In the genomic region with DNA sequence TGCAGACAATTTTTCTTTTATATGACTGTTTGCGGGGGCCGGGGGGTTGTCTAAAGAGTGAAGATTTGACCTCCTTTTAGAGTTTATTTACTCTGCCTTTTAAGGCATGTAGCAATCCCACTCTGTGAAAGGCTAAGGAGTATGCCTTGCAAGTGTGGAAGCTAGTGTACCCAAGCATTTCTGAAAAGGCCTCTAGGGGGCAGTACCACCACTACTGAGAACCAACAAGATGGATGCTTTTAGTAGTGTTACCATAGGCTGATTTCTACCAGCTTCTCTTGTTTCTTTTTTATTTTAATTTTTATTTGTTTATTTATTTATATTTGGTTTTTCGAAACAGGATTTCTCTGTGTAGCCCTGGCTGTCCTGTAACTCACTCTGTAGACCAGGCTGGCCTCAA, we compare ENCODE assay signal across 8 mouse cellular contexts.
DNase-seq lines count a peak whose midpoint lies in the region; ATAC-seq and TF ChIP-seq lines count a peak whose summit lies in the region.

No protein-coding gene starts in this region.

- H3K9me3 ChIP-seq in intestine, postnatal 0 days (ENCODE audit: control insufficient read depth) = no peaks in the 10 kb centered on the region
- no peaks in the 10 kb centered on the region for H3K9me3 ChIP-seq in intestine, embryonic 16.5 days (ENCODE audit: control insufficient read depth, low read length)
- no peaks in the 10 kb centered on the region for H3K9me3 ChIP-seq in lung, embryonic 14.5 days (ENCODE audit: low read depth, low read length)

- H3K4me2 ChIP-seq in intestine, postnatal 0 days (replicated peaks; ENCODE audit: low read depth) = no peak overlapping the region
- no peak overlapping the region for H3K4me2 ChIP-seq in intestine, embryonic 16.5 days (ENCODE audit: low read depth, low read length)
- H3K4me2 ChIP-seq in lung, embryonic 14.5 days = no peak overlapping the region

- H3K36me3 ChIP-seq in intestine, postnatal 0 days (ENCODE audit: control insufficient read depth, insufficient read depth) = no peaks in the 10 kb centered on the region
- no peaks in the 10 kb centered on the region for H3K36me3 ChIP-seq in intestine, embryonic 16.5 days (ENCODE audit: control insufficient read depth, insufficient read depth, low read length)
- H3K36me3 ChIP-seq in lung, embryonic 14.5 days (ENCODE audit: insufficient read depth) = no peaks in the 10 kb centered on the region

- H3K9ac ChIP-seq in intestine, postnatal 0 days (ENCODE audit: low read depth, low read length) = no peak overlapping the region
- no peak overlapping the region for H3K9ac ChIP-seq in intestine, embryonic 16.5 days (ENCODE audit: low read depth, low read length)
- no peak overlapping the region for H3K9ac ChIP-seq in lung, embryonic 14.5 days

- no peak overlapping the region for H3K4me3 ChIP-seq in intestine, postnatal 0 days (ENCODE audit: low read depth, low read length)
- no peak overlapping the region for H3K4me3 ChIP-seq in intestine, embryonic 16.5 days (ENCODE audit: low read length)
- H3K4me3 ChIP-seq in embryonic fibroblast, embryonic 13.5 days (ENCODE audit: insufficient read depth, low read length) = no peak overlapping the region
- no peak overlapping the region for H3K4me3 ChIP-seq in lung, embryonic 14.5 days (ENCODE audit: low read depth, low read length)

- DNase-seq in CD8-positive naive resting alpha-beta T cell, adult 2 months (ENCODE audit: low read depth in 2 of 2, low spot score in 2 of 2) = peak; percentile 54 to 69
- DNase-seq in adrenal gland, postnatal 10 days = peak; percentile 77
- peak; percentile 76 for DNase-seq in lung, embryonic 14.5 days
- DNase-seq in thymus, postnatal 14 days = peak; percentile 69
- no peak for DNase-seq in ovary, postnatal 36 days (ENCODE audit: low spot score)

- H3K27me3 ChIP-seq in intestine, postnatal 0 days (replicated peaks; ENCODE audit: control insufficient read depth, insufficient read depth, low read length) = no peaks in the 10 kb centered on the region
- no peaks in the 10 kb centered on the region for H3K27me3 ChIP-seq in intestine, embryonic 16.5 days (replicated peaks; ENCODE audit: control insufficient read depth, insufficient read depth, low read length)
- no peaks in the 10 kb centered on the region for H3K27me3 ChIP-seq in lung, embryonic 14.5 days (ENCODE audit: insufficient read depth, low read length)

- TF ChIP-seq POLR2A in embryonic fibroblast, embryonic 13.5 days (IDR thresholded peaks at IDR 0.05; ENCODE audit: low read depth, low read length) = no peak

- peak; percentile 66 for TF ChIP-seq CTCF in intestine, postnatal 0 days (IDR thresholded peaks at IDR 0.05; ENCODE audit: low read depth)
- no peak for TF ChIP-seq CTCF in embryonic fibroblast, embryonic 13.5 days (IDR thresholded peaks at IDR 0.05; ENCODE audit: borderline replicate concordance, insufficient read depth, low read length)
- peak; percentile 56 for TF ChIP-seq CTCF in lung, embryonic 14.5 days (IDR thresholded peaks at IDR 0.05; ENCODE audit: low read depth)

- WGBS in intestine, postnatal 0 days = 74% methylated on average over 3 of the region's 3 CpGs
- whole genome bisulfite sequencing in intestine, embryonic 16.5 days = 78% methylated on average over 3 of the region's 3 CpGs
- WGBS in lung, embryonic 14.5 days = 59% methylated on average over 3 of the region's 3 CpGs

- H3K27ac ChIP-seq in intestine, postnatal 0 days (ENCODE audit: low read depth, low read length) = no peak overlapping the region
- H3K27ac ChIP-seq in intestine, embryonic 16.5 days (ENCODE audit: low read length) = no peak overlapping the region
- peak overlapping the region; percentile 47; the same call in 1 of the 2 replicates for H3K27ac ChIP-seq in embryonic fibroblast, embryonic 13.5 days (ENCODE audit: insufficient read depth, low read length)
- H3K27ac ChIP-seq in lung, embryonic 14.5 days (ENCODE audit: low read depth) = no peak overlapping the region

- H3K4me1 ChIP-seq in intestine, postnatal 0 days (replicated peaks; ENCODE audit: control insufficient read depth, insufficient read depth, low read length) = no peaks in the 10 kb centered on the region
- H3K4me1 ChIP-seq in intestine, embryonic 16.5 days (ENCODE audit: control insufficient read depth, insufficient read depth, low read length) = no peaks in the 10 kb centered on the region
- H3K4me1 ChIP-seq in embryonic fibroblast, embryonic 13.5 days (ENCODE audit: control insufficient read depth, insufficient read depth, low read length) = peaks cover 16% of the 10 kb centered on the region
- peaks cover 6% of the 10 kb centered on the region; the same call in 1 of the 2 replicates for H3K4me1 ChIP-seq in lung, embryonic 14.5 days (ENCODE audit: insufficient read depth)

- no peak for ATAC-seq in intestine, postnatal 0 days
- no peak for ATAC-seq in intestine, embryonic 16.5 days
- ATAC-seq in lung, embryonic 14.5 days (ENCODE audit: insufficient read depth) = no peak
